Mouse (Mus musculus): Measurements from ENCODE around the gene Ppp1r13b. TPM values are rescaled to one million over a fixed set of nuclear protein-coding genes. Genes with fewer than 3 reads are reported as not detected.
A peak's percentile ranks its signal among the peaks of the same experiment; 100 is the strongest.

The Ppp1r13b gene
- total and polyA plus RNA-seq, 2 experiments from 2014 or later, result 11.2 to 18.2 TPM

- Histone ChIP-seq H3K9me3 (replicated peaks; ENCODE audit: control insufficient read depth, low read length) (no peaks in the 10 kb centered on the region), H3K27me3 (ENCODE audit: control insufficient read depth, insufficient read depth, low read length) (no peaks in the 10 kb centered on the region), H3K4me2 (ENCODE audit: low read depth, low read length) (peak overlapping the region; percentile 63), H3K27ac (ENCODE audit: low read depth) (peak overlapping the region; percentile 94), H3K4me1 (ENCODE audit: control insufficient read depth, insufficient read depth) (peaks cover 33% of the 10 kb centered on the region), H3K36me3 (replicated peaks; ENCODE audit: control insufficient read depth, insufficient read depth, low read length) (no peaks in the 10 kb centered on the region; the same call in 1 of the 2 replicates), H3K4me3 (ENCODE audit: low read depth, low read length) (peak overlapping the region; percentile 62), H3K9ac (replicated peaks; ENCODE audit: low read depth, low read length) (peak overlapping the region; percentile 70)
- WGBS, result 15% methylated on average over 19 of the region's 19 CpGs
- ATAC-seq (ENCODE audit: insufficient read depth, low read depth), result no peak
- no peak for TF ChIP-seq EP300 (IDR thresholded peaks at IDR 0.05; ENCODE audit: low read depth)
- TF ChIP-seq CTCF (IDR thresholded peaks at IDR 0.05; ENCODE audit: low read depth), result no peak
- DNase-seq (ENCODE audit: low spot score), result peak; percentile 22
These were observed 92.8 kb downstream of the Ppp1r13b start for GRCm38 (mm10) chr12:111814769-111815762.

DNA sequence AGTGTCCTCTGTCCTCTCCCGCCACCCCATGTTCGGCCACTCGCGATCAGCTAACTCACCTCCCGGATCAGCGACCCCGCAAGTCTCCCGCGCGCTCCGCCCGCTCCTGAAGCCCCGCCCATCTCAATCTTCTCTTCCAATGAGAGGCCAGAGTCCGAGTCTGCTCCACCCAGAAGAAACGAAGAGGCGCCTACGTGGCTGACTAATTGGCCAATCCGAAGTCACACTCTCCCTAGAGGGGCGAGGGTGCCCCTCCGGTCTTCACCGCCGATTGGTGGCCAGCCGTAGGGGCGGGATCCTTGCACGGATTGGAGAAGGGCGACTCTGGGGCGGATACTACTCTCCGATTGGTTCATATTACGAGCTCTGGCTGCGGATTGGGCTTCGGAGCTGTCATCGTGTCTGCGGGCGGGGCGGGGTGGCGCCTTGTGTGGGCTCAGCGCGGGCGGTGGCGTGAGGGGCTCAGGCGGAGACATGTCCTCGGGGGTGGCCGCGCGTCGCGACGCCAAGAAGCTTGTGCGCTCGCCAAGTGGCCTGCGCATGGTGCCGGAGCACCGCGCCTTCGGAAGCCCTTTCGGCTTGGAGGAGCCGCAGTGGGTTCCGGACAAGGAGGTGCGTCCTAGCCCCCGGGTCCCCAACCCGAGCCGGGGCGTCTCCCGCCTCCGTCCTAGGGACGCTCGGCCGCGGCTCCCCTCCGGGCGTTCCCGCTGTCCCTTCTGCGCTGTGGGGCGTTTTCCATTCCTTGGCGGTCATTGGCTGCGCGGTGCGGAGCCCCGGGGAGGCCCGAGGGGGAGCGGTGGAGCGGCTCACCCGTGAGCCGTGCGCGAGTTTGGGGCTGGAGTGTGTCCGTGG is 93.9 kb downstream of the Ppp1r13b start, which contains the start of the genes Xrcc3 and Zfyve21:
TSS of gene Xrcc3 (minus strand) at position 108 of the 852 bp plus-strand sequence.
TSS of gene Zfyve21 (plus strand) at position 405 of the 852 bp plus-strand sequence.
- Histone ChIP-seq H3K27me3 (ENCODE audit: control insufficient read depth, insufficient read depth, low read length) (no peaks in the 10 kb centered on the region), H3K4me2 (ENCODE audit: low read depth, low read length) (peak within 1 kb of the TSS; percentile 86), H3K4me1 (ENCODE audit: control insufficient read depth, insufficient read depth) (peaks cover 33% of the 10 kb centered on the region), H3K4me3 (ENCODE audit: low read depth, low read length) (peak within 1 kb of the TSS; percentile 62), H3K9me3 (replicated peaks; ENCODE audit: control insufficient read depth, low read length) (no peaks in the 10 kb centered on the region), H3K9ac (replicated peaks; ENCODE audit: low read depth, low read length) (peak within 1 kb of the TSS; percentile 70), H3K27ac (ENCODE audit: low read depth) (peak within 1 kb of the TSS; percentile 94), H3K36me3 (replicated peaks; ENCODE audit: control insufficient read depth, insufficient read depth, low read length) (no peaks in the 10 kb centered on the region; the same call in 1 of the 2 replicates)
- TF ChIP-seq CTCF (IDR thresholded peaks at IDR 0.05; ENCODE audit: low read depth) (no peak), EP300 (IDR thresholded peaks at IDR 0.05; ENCODE audit: low read depth) (peak; percentile 92)
- WGBS, result under 1% methylated on average over 83 of the region's 87 CpGs
- ATAC-seq (ENCODE audit: insufficient read depth, low read depth) (peak; percentile 96), DNase-seq (ENCODE audit: low spot score) (peak; percentile 99)

- no peak for ATAC-seq (ENCODE audit: insufficient read depth, low read depth)
- Histone ChIP-seq H3K4me1 (ENCODE audit: control insufficient read depth, insufficient read depth) (peaks cover 33% of the 10 kb centered on the region), H3K36me3 (replicated peaks; ENCODE audit: control insufficient read depth, insufficient read depth, low read length) (peaks cover 6% of the 10 kb centered on the region; the same call in 1 of the 2 replicates), H3K4me2 (ENCODE audit: low read depth, low read length) (peak overlapping the region; percentile 86), H3K4me3 (ENCODE audit: low read depth, low read length) (peak overlapping the region; percentile 62), H3K9me3 (replicated peaks; ENCODE audit: control insufficient read depth, low read length) (no peaks in the 10 kb centered on the region), H3K9ac (replicated peaks; ENCODE audit: low read depth, low read length) (peak overlapping the region; percentile 52), H3K27me3 (ENCODE audit: control insufficient read depth, insufficient read depth, low read length) (no peaks in the 10 kb centered on the region), H3K27ac (ENCODE audit: low read depth) (no peak overlapping the region)
- DNase-seq (ENCODE audit: low spot score), result no peak
- WGBS, result 3% methylated on average over 27 of the region's 27 CpGs
- no peak for TF ChIP-seq EP300 (IDR thresholded peaks at IDR 0.05; ENCODE audit: low read depth)
- no peak for TF ChIP-seq CTCF (IDR thresholded peaks at IDR 0.05; ENCODE audit: low read depth)
These were observed 94.7 kb downstream of the Ppp1r13b start for GRCm38 (mm10) chr12:111813111-111813765.

DNA sequence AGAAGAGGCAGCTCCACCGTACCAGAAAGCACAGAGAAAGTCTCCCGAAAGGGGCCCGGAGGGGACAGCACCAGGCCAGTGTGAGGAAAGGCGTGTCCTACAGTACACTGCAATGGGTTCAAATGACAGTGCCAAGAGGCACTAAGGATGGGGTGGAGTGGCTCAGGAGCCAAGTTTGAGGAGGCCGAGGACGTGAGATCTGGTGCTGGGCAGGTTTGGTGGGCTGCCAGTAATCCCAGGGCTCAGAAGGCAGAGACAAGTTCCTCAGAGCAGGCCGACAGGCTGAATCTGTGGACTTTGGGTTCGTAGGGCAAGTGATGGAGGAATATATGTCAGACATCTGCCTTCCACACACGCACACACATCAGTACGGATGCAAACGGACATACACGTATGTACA is 95.3 kb downstream of the Ppp1r13b start:
- Histone ChIP-seq H3K9ac (replicated peaks; ENCODE audit: low read depth, low read length) (no peak overlapping the region), H3K4me1 (ENCODE audit: control insufficient read depth, insufficient read depth) (peaks cover 29% of the 10 kb centered on the region), H3K4me2 (ENCODE audit: low read depth, low read length) (peak overlapping the region; percentile 86), H3K27me3 (ENCODE audit: control insufficient read depth, insufficient read depth, low read length) (no peaks in the 10 kb centered on the region), H3K27ac (ENCODE audit: low read depth) (no peak overlapping the region), H3K36me3 (replicated peaks; ENCODE audit: control insufficient read depth, insufficient read depth, low read length) (peaks cover 13% of the 10 kb centered on the region), H3K9me3 (replicated peaks; ENCODE audit: control insufficient read depth, low read length) (no peaks in the 10 kb centered on the region), H3K4me3 (ENCODE audit: low read depth, low read length) (no peak overlapping the region)
- no peak for ATAC-seq (ENCODE audit: insufficient read depth, low read depth)
- DNase-seq (ENCODE audit: low spot score), result no peak
- TF ChIP-seq EP300 (IDR thresholded peaks at IDR 0.05; ENCODE audit: low read depth), result no peak
- TF ChIP-seq CTCF (IDR thresholded peaks at IDR 0.05; ENCODE audit: low read depth), result no peak
- 63% methylated on average over 12 of the region's 12 CpGs for WGBS

GRCm38 (mm10) chr12:111812075-111812474 is 95.8 kb downstream of the Ppp1r13b start:
- 77% methylated on average over 13 of the region's 13 CpGs for WGBS

More at GRCm38 (mm10) chr12:111812075-111812474, 95.8 kb downstream of the Ppp1r13b start:
- Histone ChIP-seq H3K27ac (ENCODE audit: low read depth) (no peak overlapping the region), H3K36me3 (replicated peaks; ENCODE audit: control insufficient read depth, insufficient read depth, low read length) (peaks cover 17% of the 10 kb centered on the region), H3K4me1 (ENCODE audit: control insufficient read depth, insufficient read depth) (peaks cover 28% of the 10 kb centered on the region), H3K27me3 (ENCODE audit: control insufficient read depth, insufficient read depth, low read length) (no peaks in the 10 kb centered on the region), H3K9ac (replicated peaks; ENCODE audit: low read depth, low read length) (no peak overlapping the region), H3K9me3 (replicated peaks; ENCODE audit: control insufficient read depth, low read length) (no peaks in the 10 kb centered on the region), H3K4me2 (ENCODE audit: low read depth, low read length) (no peak overlapping the region), H3K4me3 (ENCODE audit: low read depth, low read length) (no peak overlapping the region)
- no peak for TF ChIP-seq CTCF (IDR thresholded peaks at IDR 0.05; ENCODE audit: low read depth)
- no peak for TF ChIP-seq EP300 (IDR thresholded peaks at IDR 0.05; ENCODE audit: low read depth)
- ATAC-seq (ENCODE audit: insufficient read depth, low read depth), result no peak
- no peak for DNase-seq (ENCODE audit: low spot score)
